Mouse (Mus musculus) cerebellum, postnatal 14 days (tissue): ENCODE results near the gene Arhgap9.

ENCODE experiments used
- DNase-seq, 2 experiments: peaks; one replicate each; pipeline ENCODE4 v3.0.0; 2021; ENCODE audit warnings: mixed read lengths in 2 of 2

Arhgap9 gene

DNA sequence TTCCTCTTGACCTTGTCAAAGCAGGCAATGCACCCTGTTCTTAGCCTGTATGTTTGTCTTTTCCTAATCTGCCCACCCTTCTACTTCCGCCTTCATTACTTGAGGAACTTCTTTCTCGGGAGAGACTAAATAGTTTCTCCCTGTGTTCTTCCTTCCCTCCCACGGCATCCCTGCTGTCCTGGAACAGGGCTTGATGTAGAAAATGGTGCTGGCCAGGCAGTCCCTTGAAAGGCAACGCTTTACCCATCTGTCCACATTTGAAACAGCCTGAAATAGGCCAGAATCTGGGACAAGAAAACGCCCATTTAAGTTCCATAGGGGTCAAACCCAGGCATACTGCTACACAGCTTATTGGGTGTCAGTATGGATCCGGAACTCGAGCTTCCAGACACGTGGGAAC is 28.0 kb downstream of the Arhgap9 start:
- no peak for DNase-seq

DNA sequence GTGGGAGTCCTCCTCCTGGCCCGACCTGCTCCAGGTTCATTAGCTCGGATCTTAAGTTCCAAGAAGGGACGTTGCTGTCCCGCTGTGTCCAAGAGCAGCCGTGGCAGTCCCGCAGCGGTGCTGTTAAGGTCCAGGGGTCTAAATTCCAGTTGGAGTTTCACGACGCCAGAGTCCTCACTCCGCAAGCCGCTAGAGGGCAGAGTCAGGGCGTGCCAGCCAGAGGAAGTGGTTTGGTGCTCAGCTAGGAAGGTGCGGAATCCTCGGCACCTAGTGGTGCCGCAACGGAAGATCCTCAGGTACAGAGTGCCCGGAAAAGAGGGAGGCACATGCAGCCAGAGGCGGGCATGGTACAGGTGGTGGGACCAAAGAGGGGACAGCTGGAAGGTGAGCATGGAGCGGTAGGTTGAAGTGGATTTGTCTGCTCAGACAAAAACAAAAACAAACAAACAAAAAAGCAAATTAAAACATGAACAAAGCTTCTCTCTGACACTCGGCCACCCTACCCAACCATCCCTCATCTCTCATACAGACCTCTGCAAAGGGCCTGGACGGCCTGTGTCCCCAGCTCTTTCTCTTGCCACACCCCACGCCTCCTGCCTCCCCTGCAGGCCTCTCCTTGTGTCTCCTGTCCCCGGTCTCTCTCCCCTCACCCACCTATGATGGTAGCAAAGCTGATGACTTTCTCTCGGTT is 29.0 kb downstream of the Arhgap9 start:
- DNase-seq: peak; percentile 82 to 85

DNA sequence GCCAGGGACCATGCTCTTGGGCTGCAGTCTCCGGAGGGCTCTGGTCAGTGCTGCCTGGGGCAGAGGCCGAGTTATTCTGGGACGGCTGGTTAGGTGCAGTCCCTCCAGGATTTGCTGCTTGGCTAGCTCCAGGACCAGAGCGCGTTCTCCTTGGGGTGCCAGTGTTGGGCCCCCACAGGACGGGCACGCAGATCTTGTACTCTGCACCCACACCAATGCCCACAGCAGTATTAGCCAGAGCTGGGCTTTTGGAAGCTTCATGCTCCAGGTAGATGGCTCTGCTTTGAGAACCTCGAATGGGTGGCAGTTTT is 29.5 kb downstream of the Arhgap9 start:
- no peak for DNase-seq

DNA sequence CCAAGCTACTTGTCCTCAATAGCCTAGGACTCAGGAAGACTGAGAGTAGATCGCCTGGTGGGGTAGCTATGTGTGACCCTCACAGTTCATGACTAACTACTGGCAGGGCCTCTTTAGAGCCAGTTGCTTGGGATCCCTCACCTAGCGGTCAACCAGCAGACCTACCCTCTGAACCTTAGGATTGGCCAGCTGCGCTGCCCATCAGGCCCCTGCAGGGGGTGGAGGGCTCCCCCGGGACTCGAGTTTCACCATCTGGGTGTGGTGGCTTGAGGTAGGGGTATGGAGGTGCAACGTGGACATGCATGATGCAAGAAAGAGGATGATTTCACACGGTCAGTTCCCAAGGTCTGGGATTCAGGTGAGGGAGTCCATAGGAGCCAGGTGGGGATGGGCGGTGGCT is 30.0 kb downstream of the Arhgap9 start:
- no peak for DNase-seq

DNA sequence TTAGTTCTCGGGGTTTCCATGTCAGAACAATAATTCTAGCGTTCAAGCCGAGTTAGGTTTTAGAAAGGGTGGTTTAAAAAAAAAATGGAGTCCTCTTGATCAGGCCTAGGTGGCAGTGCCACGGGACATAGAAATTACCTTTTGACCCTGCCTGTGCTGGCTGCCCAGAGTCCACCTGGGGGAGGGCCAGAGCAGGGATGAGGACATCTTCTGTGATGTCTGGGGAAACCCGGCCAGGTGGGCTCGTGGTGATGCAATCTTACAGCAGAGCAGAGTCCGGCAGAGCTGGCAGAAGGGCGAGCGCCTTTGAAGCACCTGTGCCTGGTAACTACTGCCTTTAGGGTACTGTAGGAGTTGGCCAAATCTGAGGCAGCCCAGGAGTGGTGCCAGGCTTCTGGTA is 30.4 kb downstream of the Arhgap9 start:
- DNase-seq: no peak

DNA sequence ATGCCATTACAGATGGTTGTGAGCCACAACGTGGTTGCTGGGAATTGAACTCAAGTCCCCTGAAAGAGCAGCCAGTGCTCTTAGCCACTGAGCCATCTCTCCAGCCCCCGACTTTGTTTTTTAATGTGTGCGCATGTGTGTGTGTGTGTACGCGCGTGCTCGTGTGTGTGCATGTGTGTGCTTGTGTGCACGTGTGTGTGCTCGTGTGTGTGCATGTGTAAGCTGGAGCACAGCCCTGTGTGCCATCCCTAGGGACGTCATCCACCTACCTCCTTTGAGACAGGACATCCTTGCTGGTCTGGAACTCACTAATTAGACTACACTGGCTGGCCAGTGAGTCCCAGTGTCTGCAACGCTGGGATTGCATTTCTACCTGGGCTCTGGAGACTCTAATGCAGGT is 31.0 kb downstream of the Arhgap9 start:
- no peak for DNase-seq

DNA sequence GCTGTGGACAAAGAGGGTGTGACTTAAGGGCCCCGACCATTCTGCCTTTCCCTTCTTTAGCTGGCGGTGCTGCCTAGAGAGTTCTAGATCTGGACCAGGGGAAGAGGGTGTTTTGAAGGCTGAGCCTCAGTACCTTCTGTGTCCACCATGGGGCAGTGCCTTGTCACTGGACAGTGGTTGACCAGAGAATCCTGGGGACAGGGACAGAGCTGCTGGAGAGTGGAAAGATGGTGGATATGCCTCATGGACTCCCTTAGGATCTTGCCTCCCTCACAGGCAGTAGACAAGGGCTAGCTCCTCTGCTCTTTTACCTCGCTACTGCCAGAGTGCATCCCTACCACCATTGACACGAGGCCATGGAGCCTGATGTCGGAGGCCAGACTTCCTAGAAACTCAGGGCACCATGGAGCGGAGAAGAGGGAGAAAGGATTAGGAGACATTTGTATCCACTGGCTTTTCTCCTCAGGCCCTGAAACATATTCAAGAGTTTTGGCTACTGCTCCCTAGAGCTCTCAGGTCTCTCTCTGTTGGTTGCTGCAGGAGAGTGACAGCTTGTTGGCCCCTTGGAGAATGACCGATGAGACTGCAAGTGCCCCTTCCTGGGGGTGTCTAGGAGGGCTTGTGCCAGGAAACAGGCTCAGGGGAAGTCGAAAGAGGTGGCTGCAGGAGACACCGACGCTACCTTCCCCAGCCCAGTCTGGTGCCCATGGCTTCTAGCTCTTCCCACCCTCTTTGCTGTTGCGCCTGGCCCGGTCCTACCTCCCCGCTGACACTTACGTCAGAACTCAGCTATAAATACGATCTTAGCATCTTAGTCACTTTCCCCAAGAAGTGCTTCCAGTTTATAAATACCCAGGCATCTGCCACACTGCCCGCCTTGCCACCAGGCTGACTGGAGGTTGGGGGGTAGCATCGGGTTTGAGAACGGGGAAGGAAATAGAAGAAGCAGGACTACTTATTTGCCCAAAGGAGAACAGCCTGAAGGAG is 32.4 kb downstream of the Arhgap9 start, which contains the start of gene Inhbe:
Inhbe (minus strand) TSS at position 503 of the 987 bp plus-strand sequence.
- peak; percentile 37 to 63 for DNase-seq

DNA sequence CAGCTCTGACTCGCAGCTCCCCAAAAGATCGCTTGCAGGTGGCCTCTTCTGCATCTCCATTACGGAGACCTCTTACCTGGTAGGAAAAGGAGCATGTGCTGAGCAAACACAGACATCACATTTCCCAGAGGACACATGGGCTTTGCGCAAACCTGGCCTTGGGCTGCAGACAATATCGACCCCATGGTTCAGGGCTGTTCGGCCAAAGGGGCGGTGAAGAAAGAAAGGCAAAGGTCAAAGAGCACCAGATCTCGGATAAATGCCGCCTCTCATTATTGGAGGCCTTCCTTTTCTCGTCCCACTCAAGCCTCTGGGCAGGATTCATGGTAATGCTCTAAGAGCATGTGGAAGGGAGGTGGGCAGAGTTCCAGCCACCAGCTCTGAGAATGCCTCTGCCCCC is 33.6 kb downstream of the Arhgap9 start:
- no peak for DNase-seq

DNA sequence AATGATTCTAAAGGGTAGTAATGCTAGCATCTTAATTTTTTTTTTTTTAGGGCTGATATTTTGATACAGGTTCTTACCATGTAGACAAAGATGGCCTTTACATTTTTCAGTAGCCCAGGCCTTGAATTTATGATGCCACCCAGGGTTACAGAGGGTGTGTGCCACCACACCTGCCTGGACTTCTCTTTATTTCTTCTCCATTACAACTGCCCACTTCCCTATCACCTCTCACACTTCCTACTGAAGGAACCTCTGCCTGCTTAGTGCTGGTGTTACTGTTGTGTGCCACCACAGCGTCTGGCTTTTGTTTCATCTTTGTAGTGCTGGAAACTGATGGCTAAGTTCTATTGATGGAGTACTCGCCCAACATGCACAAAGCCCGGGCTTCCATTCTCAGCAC is 39.0 kb downstream of the Arhgap9 start:
- no peak for DNase-seq

DNA sequence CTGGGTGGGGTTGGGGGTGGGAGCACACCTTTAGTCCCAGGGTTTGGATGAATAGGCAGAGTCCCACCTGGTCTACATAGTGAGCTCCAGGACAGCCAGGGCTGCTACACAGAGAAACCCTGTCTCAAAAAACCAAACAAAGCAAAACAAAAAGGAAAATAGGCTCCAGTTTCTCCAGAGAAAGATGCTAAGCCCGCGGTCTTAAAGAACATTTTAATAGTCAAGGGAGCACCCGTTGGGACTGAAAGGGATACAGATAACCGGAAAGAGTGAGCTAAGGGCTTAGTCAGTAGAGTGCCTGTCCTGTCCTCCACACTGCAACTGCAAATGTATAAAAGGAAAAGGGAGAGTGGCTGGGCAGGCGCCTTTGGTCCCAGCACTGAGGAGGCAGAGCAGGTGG is 45.4 kb downstream of the Arhgap9 start:
- no peak for DNase-seq

DNA sequence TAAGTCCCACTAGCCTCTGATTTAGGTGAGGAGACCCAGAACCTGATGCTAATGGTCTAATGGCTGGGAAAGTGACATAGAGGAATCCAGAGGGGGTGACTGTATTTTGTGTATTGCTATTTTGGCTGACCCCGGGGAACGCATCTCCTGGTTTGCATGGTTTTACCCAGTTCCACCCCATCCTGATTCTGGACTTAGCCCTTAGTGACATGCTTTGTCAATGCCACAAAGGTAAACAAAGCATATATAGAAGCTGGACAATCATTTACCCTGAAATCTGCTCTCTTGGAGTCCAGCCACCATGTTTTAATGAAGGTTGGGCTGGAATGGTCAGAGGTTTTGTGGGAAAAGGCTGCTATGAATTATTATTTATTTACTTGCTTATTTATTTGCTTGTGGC is 46.5 kb downstream of the Arhgap9 start:
- no peak for DNase-seq

DNA sequence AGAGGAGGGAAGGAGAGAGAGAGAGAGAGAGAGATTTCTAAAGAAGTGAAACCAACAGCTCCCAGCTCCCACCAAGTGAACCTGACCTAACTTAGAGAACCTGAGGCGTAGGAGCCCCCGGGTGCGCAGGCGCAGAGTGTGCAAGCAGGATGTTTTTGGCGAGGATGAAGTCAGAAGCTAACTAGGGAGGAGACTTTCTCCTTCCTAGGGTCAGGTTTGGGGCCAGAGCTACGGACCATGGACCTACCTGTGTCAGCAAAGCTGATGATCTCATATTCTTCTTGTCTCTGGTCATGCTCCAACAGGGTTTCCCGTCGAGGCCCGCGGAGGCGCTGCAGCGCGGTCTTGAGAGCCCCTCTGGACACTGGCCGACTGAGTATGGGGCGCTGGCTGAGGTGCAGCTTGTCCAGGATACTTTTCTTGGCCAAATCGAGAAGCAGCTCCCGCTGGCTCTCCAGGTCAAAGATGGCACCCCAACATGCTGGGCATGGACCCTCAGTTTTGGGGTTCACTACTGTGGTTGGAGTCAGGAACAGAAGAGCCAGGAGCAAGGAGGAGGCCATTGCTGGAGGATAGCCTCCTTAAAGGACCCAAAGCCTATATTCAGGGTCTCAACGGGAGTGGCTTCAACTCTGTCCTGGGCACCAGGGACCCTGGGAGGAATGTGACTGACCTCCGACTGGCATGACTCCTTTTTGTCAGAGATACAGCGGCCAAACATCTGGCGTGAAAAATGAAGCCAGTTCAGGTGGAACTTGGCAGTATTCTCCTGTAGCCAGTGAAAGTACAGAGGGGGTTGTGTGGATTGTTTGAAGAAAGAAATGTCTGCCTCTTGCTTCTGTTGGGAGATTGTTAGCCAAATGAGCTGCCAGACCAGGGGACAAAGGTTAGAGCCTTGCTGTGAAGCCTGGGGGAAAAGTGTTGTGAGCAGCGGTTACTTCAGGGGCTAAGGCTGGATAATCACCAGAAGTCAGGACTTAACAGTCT is 48.4 kb downstream of the Arhgap9 start, which contains the start of gene Inhbc:
Inhbc (minus strand) TSS at position 598 of the 987 bp plus-strand sequence.
- no peak for DNase-seq

DNA sequence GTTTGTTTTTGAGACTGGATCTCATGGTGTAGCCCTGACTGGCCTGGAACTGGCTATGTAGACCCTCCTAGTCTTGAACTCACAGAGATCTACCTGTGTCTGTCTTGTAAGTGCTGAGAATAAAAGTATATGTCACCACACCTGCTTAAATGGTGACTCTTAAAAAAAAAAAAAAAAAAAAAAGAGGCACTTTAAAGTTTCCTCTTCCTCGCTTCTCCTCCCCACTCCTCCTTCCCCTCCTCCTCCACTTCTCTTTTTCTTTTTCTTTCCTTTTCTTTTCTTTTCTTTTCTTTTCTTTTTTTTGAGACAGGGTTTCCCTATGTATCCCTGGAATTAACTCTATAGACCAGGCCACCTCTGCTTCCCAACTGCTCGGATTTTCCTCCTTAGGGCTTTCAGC is 49.3 kb downstream of the Arhgap9 start:
- DNase-seq: no peak

DNA sequence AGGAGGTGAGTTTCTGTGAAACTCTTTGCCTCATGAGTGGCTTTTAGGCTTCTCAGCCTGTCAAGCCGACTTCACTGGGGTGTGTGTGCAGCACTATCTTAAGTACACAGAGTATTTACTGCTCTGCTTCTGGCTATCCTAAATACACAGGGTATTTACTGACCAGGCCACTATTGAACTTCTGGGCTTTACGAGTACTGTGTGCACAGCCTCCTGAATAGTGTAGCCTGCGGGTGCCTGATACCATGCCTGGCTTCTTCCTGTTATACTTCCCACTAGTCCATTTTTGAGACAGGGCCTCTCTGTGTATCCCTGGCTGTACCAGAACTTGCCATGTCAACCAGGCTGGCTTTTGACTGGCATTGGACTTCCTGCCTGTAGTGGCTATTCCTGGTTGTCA is 55.9 kb downstream of the Arhgap9 start:
- no peak for DNase-seq
